Mouse (Mus musculus): ENCODE data around the gene Tbc1d4.

GRCm38 (mm10) chr14:101430536-101430935, 178.5 kb downstream of the Tbc1d4 start:
- TF ChIP-seq CTCF (IDR thresholded peaks at IDR 0.05; ENCODE audit: extremely low read depth, insufficient read depth, insufficient read length, insufficient replicate concordance): no peak
- no peak for TF ChIP-seq POLR2A (IDR thresholded peaks at IDR 0.05; ENCODE audit: low read depth, low read length)

All from spleen, adult 2 months (tissue).